ENCODE assay signal across 8 mouse cellular contexts in genomic region chr9:122311051-122311760, GRCm38 (mm10). TPM values are rescaled to one million over a fixed set of nuclear protein-coding genes. Genes with fewer than 3 reads are reported as not detected.
A peak's percentile ranks its signal among the peaks of the same experiment; 100 is the strongest.
DNase-seq lines count a peak whose midpoint lies in the region; ATAC-seq and TF ChIP-seq lines count a peak whose summit lies in the region.

No protein-coding gene starts in this region.

- no peaks in the 10 kb centered on the region for H3K27me3 ChIP-seq in forebrain, postnatal 0 days (ENCODE audit: insufficient read depth, low read length)
- no peaks in the 10 kb centered on the region for H3K27me3 ChIP-seq in kidney, postnatal 0 days (ENCODE audit: insufficient read depth, low read length)
- H3K27me3 ChIP-seq in midbrain, embryonic 13.5 days, result no peaks in the 10 kb centered on the region; the same call in 1 of the 2 replicates
- H3K27me3 ChIP-seq in thymus, adult 2 months (ENCODE audit: control insufficient read depth, insufficient read depth, low read length), result no peaks in the 10 kb centered on the region

- H3K4me3 ChIP-seq in forebrain, postnatal 0 days (ENCODE audit: low read depth, low read length), result peak overlapping the region; percentile 36
- peak overlapping the region; percentile 40 for H3K4me3 ChIP-seq in kidney, postnatal 0 days (replicated peaks; ENCODE audit: low read depth, low read length)
- peak overlapping the region; percentile 42 for H3K4me3 ChIP-seq in midbrain, embryonic 13.5 days (replicated peaks)
- no peak overlapping the region for H3K4me3 ChIP-seq in thymus, adult 2 months (ENCODE audit: control insufficient read depth, insufficient read depth, low read length)

- peaks cover 2% of the 10 kb centered on the region; the same call in 1 of the 2 replicates for H3K4me1 ChIP-seq in forebrain, postnatal 0 days (ENCODE audit: insufficient read depth)
- H3K4me1 ChIP-seq in kidney, postnatal 0 days (replicated peaks; ENCODE audit: insufficient read depth, low read length), result no peaks in the 10 kb centered on the region
- H3K4me1 ChIP-seq in midbrain, embryonic 13.5 days (replicated peaks), result 0 out of 2 replicates have a peak, but pooled peaks cover 2% of the 10 kb centered on the region
- no peaks in the 10 kb centered on the region for H3K4me1 ChIP-seq in thymus, adult 2 months (replicated peaks; ENCODE audit: control insufficient read depth, insufficient read depth, low read length)

- TF ChIP-seq CTCF in forebrain, postnatal 0 days (IDR thresholded peaks at IDR 0.05; ENCODE audit: low read depth), result no peak
- no peak for TF ChIP-seq CTCF in kidney, postnatal 0 days (IDR thresholded peaks at IDR 0.05; ENCODE audit: low read depth)
- no peak for TF ChIP-seq CTCF in thymus, adult 2 months (IDR thresholded peaks at IDR 0.05; ENCODE audit: borderline replicate concordance, control insufficient read depth, extremely low read depth, insufficient read depth, low read length, poor library complexity)

- H3K4me2 ChIP-seq in forebrain, postnatal 0 days (ENCODE audit: low read depth), result peak overlapping the region; percentile 56
- peak overlapping the region; percentile 55 for H3K4me2 ChIP-seq in kidney, postnatal 0 days (ENCODE audit: low read length)
- peak overlapping the region; percentile 59 for H3K4me2 ChIP-seq in midbrain, embryonic 13.5 days (replicated peaks)

- peak overlapping the region; percentile 51 for H3K9ac ChIP-seq in forebrain, postnatal 0 days
- H3K9ac ChIP-seq in kidney, postnatal 0 days (ENCODE audit: low read depth, low read length), result peak overlapping the region; percentile 63; the same call in 1 of the 2 replicates
- no peak overlapping the region for H3K9ac ChIP-seq in midbrain, embryonic 13.5 days (replicated peaks)

- 74% methylated on average over 7 of the region's 7 CpGs for WGBS in forebrain, postnatal 0 days
- WGBS in kidney, postnatal 0 days, result 58% methylated on average over 7 of the region's 7 CpGs
- WGBS in midbrain, embryonic 13.5 days, result 81% methylated on average over 7 of the region's 7 CpGs
- 76% methylated on average over 7 of the region's 7 CpGs for WGBS in thymus, adult 2 months

- H3K9me3 ChIP-seq in forebrain, postnatal 0 days (ENCODE audit: low read length), result no peaks in the 10 kb centered on the region
- no peaks in the 10 kb centered on the region for H3K9me3 ChIP-seq in kidney, postnatal 0 days (replicated peaks; ENCODE audit: low read length)
- no peaks in the 10 kb centered on the region for H3K9me3 ChIP-seq in midbrain, embryonic 13.5 days

- peak overlapping the region; percentile 78 for H3K27ac ChIP-seq in forebrain, postnatal 0 days (ENCODE audit: low read depth, low read length)
- peak overlapping the region; percentile 60; the same call in 1 of the 2 replicates for H3K27ac ChIP-seq in kidney, postnatal 0 days
- H3K27ac ChIP-seq in midbrain, embryonic 13.5 days, result no peak overlapping the region
- no peak overlapping the region for H3K27ac ChIP-seq in thymus, adult 2 months (ENCODE audit: control insufficient read depth, insufficient read depth, low read length)

- DNase-seq in urinary bladder, postnatal 25 days (ENCODE audit: low spot score), result peak; percentile 28
- no peak for DNase-seq in urinary bladder, adult 18-20 months (ENCODE audit: low spot score in 2 of 2)
- peak; percentile 16 for DNase-seq in forebrain, postnatal 0 days
- DNase-seq in kidney, postnatal 0 days (ENCODE audit: low spot score), result no peak
- DNase-seq in thymus, adult 2 months, result no peak
- no peak for DNase-seq in thymus, postnatal 0 days (ENCODE audit: low spot score)
- DNase-seq in adipocyte (ENCODE audit: low spot score), result no peak

- ATAC-seq in forebrain, postnatal 0 days, result no peak
- peak; percentile 47 for ATAC-seq in kidney, postnatal 0 days (replicated peaks; ENCODE audit: low FRiP score, low read depth)
- ATAC-seq in midbrain, embryonic 13.5 days, result peak; percentile 43

- H3K36me3 ChIP-seq in forebrain, postnatal 0 days (ENCODE audit: insufficient read depth), result no peaks in the 10 kb centered on the region
- no peaks in the 10 kb centered on the region for H3K36me3 ChIP-seq in kidney, postnatal 0 days (ENCODE audit: insufficient read depth, low read length)
- no peaks in the 10 kb centered on the region for H3K36me3 ChIP-seq in midbrain, embryonic 13.5 days
- no peaks in the 10 kb centered on the region for H3K36me3 ChIP-seq in thymus, adult 2 months (ENCODE audit: control insufficient read depth, insufficient read depth, low read length)

- TF ChIP-seq POLR2A in thymus, adult 2 months (IDR thresholded peaks at IDR 0.05; ENCODE audit: control insufficient read depth, extremely low read depth, insufficient read depth, low read length, poor library complexity), result no peak

RNA-seq across cellular contexts. Expression of gene Ano10, which starts 17.0 kb away (rescaled TPM):
- 24.7 and 35.3 TPM in 2 replicates for total RNA-seq in forebrain, postnatal 0 days (2014; rRNA removed)
- polyA plus RNA-seq in forebrain, postnatal 0 days (2015; fragmentation: Nextera tagmentation; extraction: Ambion mirVana), result 26.3 and 32.0 TPM in 2 replicates
- 32.6 and 34.9 TPM in 2 replicates for polyA plus RNA-seq in kidney, postnatal 0 days (2015; fragmentation: Nextera tagmentation; extraction: Ambion mirVana)
- 44.6 and 45.4 TPM in 2 replicates for polyA plus RNA-seq in midbrain, embryonic 13.5 days (2015; fragmentation: Nextera tagmentation; extraction: Ambion mirVana)
- 30.9 and 41.3 TPM in 2 replicates for polyA plus RNA-seq in thymus, adult 2 months (2012; rRNA removed)
- polyA plus RNA-seq in thymus, postnatal 0 days (2015; fragmentation: Nextera tagmentation; extraction: Ambion mirVana), result 16.9 and 18.5 TPM in 2 replicates

RNA-seq across cellular contexts. Expression of gene Abhd5, which starts 40.2 kb away (rescaled TPM):
- total RNA-seq in forebrain, postnatal 0 days (2014; rRNA removed), result 33.9 and 34.9 TPM in 2 replicates
- 25.4 and 28.2 TPM in 2 replicates for polyA plus RNA-seq in forebrain, postnatal 0 days (2015; fragmentation: Nextera tagmentation; extraction: Ambion mirVana)
- 30.3 and 31.6 TPM in 2 replicates for polyA plus RNA-seq in kidney, postnatal 0 days (2015; fragmentation: Nextera tagmentation; extraction: Ambion mirVana)
- polyA plus RNA-seq in midbrain, embryonic 13.5 days (2015; fragmentation: Nextera tagmentation; extraction: Ambion mirVana), result 14.2 and 17.7 TPM in 2 replicates
- 10.2 and 12.4 TPM in 2 replicates for polyA plus RNA-seq in thymus, adult 2 months (2012; rRNA removed)
- 9.6 and 10.5 TPM in 2 replicates for polyA plus RNA-seq in thymus, postnatal 0 days (2015; fragmentation: Nextera tagmentation; extraction: Ambion mirVana)

Comparison
In these comparisons a context has a peak if more than half of its experiments do, and no peak if none do; other contexts are left out.
1. DNase-seq: peak in urinary bladder, postnatal 25 days (single experiment) and forebrain, postnatal 0 days (single experiment); none in urinary bladder, adult 18-20 months (0 of 2), kidney, postnatal 0 days (single experiment), thymus, adult 2 months (single experiment), thymus, postnatal 0 days (single experiment) and adipocyte (single experiment).
2. H3K27ac ChIP-seq: peak in forebrain, postnatal 0 days (single experiment) and kidney, postnatal 0 days (single experiment); none in midbrain, embryonic 13.5 days (single experiment) and thymus, adult 2 months (single experiment).
3. Peak in every context shown above with its lines, with median percentiles within 50 percentile points of each other: H3K4me2 ChIP-seq.